Mouse (Mus musculus) bone marrow, adult 2 months (tissue): Measurements from ENCODE around the gene Ceacam16. TPM values are rescaled to one million over a fixed set of nuclear protein-coding genes. Genes with fewer than 3 reads are reported as not detected.
A peak's percentile ranks its signal among the peaks of the same experiment; 100 is the strongest.

Source experiments
- H3K27ac ChIP-seq: fragments of 200-500 bp; 2 replicates; pipeline ENCODE4 v1.5.1; 2012; ENCODE audit warnings: low read depth, mild to moderate bottlenecking, control low read depth, inconsistent platforms, low read length; ENCODE audit not compliant: control insufficient read depth, poor library complexity, insufficient read depth
- H3K4me1 ChIP-seq: fragments of 200-500 bp; 2 replicates; pipeline ENCODE4 v1.6.1; 2011; ENCODE audit warnings: low read length; ENCODE audit not compliant: control insufficient read depth, insufficient read depth
- H3K4me3 ChIP-seq: fragments of 200-500 bp; replicated peaks from 2 replicates; pipeline ENCODE3; 2011; ENCODE audit warnings: mild to moderate bottlenecking, low read depth, low read length, control low read depth; ENCODE audit not compliant: control insufficient read depth
- CTCF ChIP-seq: fragments of 200-500 bp; IDR thresholded peaks from 2 replicates; pipeline ENCODE4 v1.5.1; 2011; ENCODE audit warnings: low read length, control low read depth; ENCODE audit not compliant: control insufficient read depth, insufficient read depth
- POLR2A ChIP-seq: fragments of 200-500 bp; IDR thresholded peaks from 2 replicates; pipeline ENCODE4 v1.6.1; 2011; ENCODE audit warnings: low read depth, mild to moderate bottlenecking, control low read depth, low read length, borderline replicate concordance; ENCODE audit not compliant: control insufficient read depth
- WGBS: fragments of 180-500 bp; shearing (Covaris S2); methylation state at CpG from one replicate; pipeline ENCODE4 v1.1.7; 2018; 5-methylcytosine and 5-hydroxymethylcytosine counted together
- polyA plus RNA-seq: library from polyadenylated mRNA; stranded (reverse); fragments of >200 nt; gene quantifications from 2 replicates; pipeline ENCODE4 v1.2.4, GENCODE M21; 2011; ENCODE audit warnings: low replicate concordance; ENCODE audit not compliant: missing spikeins, insufficient read depth, insufficient read length

Gene Ceacam16
- polyA plus RNA-seq, 1 experiment = 3.8 TPM

DNA sequence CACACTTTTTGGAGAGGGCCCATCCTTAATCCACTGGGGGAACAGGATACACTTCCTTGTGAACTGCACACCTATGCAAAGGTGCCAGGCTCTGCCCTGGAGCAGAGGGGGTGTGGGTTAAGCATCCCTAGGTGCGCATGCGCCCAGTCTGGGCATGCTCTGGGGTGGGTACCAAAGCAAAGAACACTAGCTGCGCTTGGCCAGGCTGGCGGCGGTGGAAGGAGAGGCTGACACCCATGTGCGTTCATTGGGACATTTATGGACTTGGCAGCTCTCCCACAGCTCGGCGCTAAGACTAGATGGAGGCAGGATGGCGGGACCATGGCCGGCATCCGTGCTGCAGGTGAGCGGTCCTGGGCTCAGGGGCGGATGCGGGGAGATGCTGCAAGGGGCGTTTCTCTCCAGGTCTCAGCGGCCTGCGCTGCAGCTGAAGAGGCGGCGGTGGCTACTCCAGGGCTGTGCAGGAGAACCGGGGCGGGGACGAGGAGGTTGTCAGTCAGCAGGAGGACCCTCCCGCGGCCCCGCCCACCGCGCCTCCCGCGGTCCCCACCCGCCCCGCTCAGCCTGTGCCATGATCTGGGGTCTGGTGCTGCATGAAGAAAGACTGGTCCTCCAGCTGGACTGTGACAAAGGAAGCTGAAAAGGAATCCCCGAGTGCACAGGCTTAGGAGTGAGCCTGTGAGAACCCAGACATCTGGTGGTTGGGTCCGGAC lies 9.1 kb downstream of the Ceacam16 start, which contains the start of gene Gm19345:
Gene Gm19345, plus strand, starts transcription at position 146 of the 713 bp plus-strand sequence.
- Histone ChIP-seq H3K4me3 (no peak within 1 kb of the TSS), H3K4me1 (no peaks in the 10 kb centered on the region), H3K27ac (no peak within 1 kb of the TSS)
- no peak for TF ChIP-seq POLR2A
- TF ChIP-seq CTCF = no peak
- 7% methylated on average over 33 of the region's 33 CpGs for WGBS

DNA sequence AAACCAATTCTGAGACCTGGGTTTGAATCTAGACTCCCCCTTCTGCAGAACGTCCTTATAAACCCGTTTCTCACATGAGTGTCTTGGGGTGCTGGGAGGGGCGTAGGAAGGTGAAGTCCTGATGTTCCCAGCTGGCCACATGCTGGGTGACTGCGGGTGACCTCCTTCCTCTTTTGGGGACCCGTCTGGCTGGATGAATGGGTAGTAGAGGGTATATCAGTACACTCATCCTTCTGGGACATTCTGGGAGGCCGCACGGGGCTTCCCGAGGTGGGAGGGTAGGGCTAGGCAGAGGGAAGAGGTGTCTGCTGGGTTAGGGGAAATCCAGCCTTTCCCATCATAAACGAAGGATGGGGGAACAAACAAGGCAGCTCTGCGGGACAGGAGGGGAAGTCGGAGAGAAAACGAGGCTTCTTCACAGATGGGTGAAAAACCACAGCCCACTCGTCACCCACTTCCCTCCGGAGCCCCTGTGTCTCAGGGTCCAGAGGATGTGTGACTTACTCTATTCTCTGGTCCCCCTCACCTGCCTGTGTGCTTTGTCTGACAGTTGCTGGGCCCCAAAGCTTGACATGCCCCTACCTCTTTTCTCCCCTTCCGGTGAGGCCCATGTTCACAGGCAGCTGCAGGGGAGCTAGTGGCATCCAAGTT lies 16.5 kb downstream of the Ceacam16 start:
- WGBS = 5% methylated on average over 15 of the region's 15 CpGs
- peaks cover 1% of the 10 kb centered on the region for H3K4me1 ChIP-seq
- TF ChIP-seq POLR2A (no peak), CTCF (no peak)
- H3K27ac ChIP-seq = peak overlapping the region; percentile 42; the same call in 1 of the 2 replicates
- H3K4me3 ChIP-seq = no peak overlapping the region

DNA sequence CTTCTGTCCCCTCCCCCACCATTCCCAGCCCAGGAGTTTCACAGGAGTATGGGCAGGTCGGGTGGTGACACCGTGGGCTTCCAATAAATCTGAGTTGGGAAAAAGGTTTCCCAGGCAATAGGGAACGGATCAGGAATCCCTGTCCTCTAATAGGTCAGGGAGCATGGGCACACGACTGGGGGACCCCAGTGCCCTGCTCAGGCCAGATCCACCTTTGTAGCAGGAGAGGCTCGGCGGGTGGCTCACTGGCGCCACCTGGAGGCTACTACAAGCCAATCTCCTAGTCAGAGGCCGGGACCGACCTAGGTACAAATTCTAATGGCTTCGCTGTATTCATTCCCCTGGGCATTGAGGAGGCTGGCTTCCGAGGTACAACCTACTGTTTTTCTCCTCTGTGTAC lies 17.5 kb downstream of the Ceacam16 start:
- Histone ChIP-seq H3K4me3 (no peak overlapping the region), H3K27ac (no peak overlapping the region), H3K4me1 (peaks cover 1% of the 10 kb centered on the region)
- 12% methylated on average over 11 of the region's 11 CpGs for WGBS
- TF ChIP-seq CTCF = peak; percentile 80
- TF ChIP-seq POLR2A = no peak

DNA sequence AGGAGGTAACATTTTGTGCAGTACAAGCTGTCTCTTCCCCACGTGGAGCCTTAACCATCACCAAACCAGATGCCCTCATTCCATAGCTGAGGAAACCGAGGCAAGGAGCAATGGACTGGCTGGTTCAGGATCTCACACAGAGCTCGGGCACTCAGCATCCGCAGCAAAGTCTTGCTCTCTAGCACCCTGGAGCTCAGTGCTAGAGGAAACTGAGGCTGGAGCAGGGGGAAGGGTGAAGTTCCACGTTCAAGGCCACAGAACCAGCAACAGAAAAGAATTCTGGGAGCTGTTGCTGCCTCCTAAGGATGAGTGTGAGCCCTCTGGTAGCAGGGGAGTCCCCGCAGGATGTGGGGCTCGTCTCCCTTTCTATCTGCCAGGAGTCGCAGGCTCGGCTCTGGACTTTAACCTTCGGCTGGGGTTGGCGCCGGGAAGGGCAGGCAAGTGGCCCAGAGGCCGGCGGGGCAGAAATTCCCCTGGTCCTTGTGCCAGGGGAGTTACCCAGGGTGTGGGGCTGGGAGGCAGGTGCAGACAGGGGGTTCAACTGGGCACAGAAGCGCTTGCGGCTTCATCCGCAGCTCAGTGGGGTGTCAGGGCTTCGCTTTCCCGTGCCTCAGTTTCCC lies 18.1 kb downstream of the Ceacam16 start:
- 65% methylated on average over 19 of the region's 19 CpGs for WGBS
- no peak for TF ChIP-seq POLR2A
- no peak for TF ChIP-seq CTCF
- Histone ChIP-seq H3K4me3 (no peak overlapping the region), H3K27ac (no peak overlapping the region), H3K4me1 (peaks cover 1% of the 10 kb centered on the region)

DNA sequence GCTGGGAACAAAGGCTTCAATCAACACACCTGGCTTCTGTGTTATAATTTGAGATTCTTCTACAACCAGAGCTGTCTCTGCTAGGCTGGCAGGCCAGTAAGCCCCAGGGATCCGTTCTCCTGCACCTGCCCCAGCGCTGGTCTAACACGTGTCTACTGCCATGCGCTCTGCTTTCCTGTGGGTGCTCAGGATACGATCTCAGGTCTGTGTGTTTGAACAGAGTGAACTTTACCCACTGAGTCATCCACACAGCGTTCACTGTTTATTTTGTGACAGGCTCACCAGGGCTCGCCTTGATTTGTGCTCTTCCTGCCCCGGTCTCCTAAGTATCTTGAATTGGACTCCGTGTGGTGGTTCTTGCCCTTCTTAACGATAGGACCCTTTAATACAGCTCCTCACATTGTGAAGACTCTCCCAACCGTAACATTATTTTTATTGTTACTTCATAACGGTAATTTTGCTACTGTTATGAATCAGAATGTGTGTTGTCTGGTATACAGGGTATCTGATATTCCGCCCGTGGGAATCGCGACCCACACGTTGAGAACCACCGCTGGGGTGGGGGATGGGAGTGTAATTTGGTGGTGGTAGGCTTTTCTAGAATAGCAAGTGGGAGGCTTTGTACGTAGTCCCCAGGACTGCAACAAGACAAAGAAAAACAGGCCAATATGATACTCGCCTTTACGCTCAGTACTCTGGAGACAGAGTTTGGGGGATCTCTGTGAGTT lies 19.2 kb downstream of the Ceacam16 start:
- 75% methylated on average over 21 of the region's 21 CpGs for WGBS
- no peak overlapping the region for H3K4me3 ChIP-seq
- peaks cover 1% of the 10 kb centered on the region for H3K4me1 ChIP-seq
- no peak for TF ChIP-seq POLR2A
- no peak for TF ChIP-seq CTCF
- no peak overlapping the region for H3K27ac ChIP-seq

DNA sequence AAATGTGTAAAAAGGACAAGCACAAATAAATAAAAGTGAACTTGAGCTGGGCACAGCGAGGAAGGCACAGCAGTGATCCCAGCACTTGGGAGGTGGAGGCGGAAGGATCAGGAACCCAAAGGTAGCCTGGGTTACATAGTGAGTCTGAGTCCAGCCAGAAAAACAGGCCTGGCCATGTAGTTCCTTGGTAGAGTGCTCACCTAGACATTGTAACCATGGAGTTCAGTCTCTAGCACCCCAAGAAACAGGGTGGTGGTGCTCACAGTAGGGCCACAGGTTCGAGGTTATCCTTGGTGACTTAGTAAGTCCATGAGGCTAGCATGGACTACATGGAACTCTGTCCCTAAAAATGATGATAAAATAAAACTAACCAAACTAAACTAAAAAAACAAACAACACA lies 20.2 kb downstream of the Ceacam16 start:
- no peak overlapping the region for H3K27ac ChIP-seq
- TF ChIP-seq CTCF = no peak
- TF ChIP-seq POLR2A = no peak
- H3K4me3 ChIP-seq = no peak overlapping the region
- WGBS = 73% methylated on average over 3 of the region's 3 CpGs
- H3K4me1 ChIP-seq = peaks cover 1% of the 10 kb centered on the region

DNA sequence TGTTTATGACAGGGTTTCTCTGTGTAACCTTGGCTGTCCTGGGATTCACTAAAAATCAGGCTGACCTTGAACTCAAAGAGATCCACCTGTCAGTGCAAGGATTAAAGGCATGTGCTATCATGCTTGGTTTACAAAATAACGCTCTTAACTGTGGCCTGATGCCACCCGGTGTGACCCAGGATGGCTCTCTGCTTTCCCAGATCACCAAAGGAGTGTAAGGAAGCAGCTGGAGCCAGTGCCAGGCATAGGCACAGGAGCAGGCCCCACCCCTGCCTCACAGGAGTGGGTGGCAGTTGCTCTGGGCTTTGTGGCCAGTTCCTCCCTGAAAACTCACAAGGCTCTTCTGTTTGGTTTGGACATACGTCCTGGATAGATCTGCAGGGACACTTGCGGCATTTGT lies 20.7 kb downstream of the Ceacam16 start:
- no peak overlapping the region for H3K27ac ChIP-seq
- 62% methylated on average over 4 of the region's 4 CpGs for WGBS
- H3K4me3 ChIP-seq = no peak overlapping the region
- no peak for TF ChIP-seq POLR2A
- TF ChIP-seq CTCF = no peak
- peaks cover 1% of the 10 kb centered on the region for H3K4me1 ChIP-seq

DNA sequence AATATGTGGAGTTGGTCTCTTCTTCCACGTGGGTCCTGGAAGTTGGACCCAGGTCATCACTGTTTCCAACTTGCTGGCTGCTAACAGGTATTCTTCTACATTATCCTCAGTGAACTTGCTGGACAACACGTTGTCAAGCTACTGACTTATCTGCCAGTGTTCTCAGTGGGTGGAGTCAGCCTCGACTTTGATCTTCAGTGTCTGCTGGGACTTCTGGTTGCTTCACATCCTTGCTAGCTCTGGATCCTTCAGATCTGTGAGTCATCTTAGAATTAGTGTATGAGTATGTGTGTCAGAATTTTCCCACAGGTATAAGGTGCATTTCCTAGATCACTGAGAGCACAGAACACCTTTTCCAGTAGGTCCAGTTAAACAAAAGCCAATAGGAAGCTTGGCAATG lies 24.3 kb downstream of the Ceacam16 start:
- WGBS = 38% methylated on average over 3 of the region's 3 CpGs
- TF ChIP-seq POLR2A (no peak), CTCF (no peak)
- Histone ChIP-seq H3K4me1 (peaks cover 1% of the 10 kb centered on the region), H3K4me3 (no peak overlapping the region), H3K27ac (no peak overlapping the region)
